Comparison of ENCODE assay signal across 11 mouse cellular contexts in genomic region chr17:32814136-32814535, GRCm38 (mm10). TPM values are rescaled to one million over a fixed set of nuclear protein-coding genes. Genes with fewer than 3 reads are reported as not detected.
"Had no signal": no experiment of that assay in that cellular context is flagged by ENCODE, and none has a peak within 500 bp of the region (broad histone marks: within the 10 kb centered on the region; RNA-seq: fewer than 3 reads in every experiment).

No protein-coding gene starts in this region.

- ATAC-seq: intestine, embryonic 15.5 days; liver, embryonic 12.5 days; lung, postnatal 0 days; midbrain, embryonic 13.5 days had no signal

- H3K4me1 ChIP-seq: intestine, embryonic 15.5 days; liver, embryonic 12.5 days had no signal

- DNase-seq: lung, postnatal 36 days; right cerebral cortex, adult 18-20 months; thymus, postnatal 4 days had no signal

- H3K9me3 ChIP-seq: intestine, embryonic 15.5 days; limb, embryonic 15.5 days; liver, embryonic 12.5 days; midbrain, embryonic 13.5 days had no signal

- H3K9ac ChIP-seq: intestine, embryonic 15.5 days; limb, embryonic 15.5 days; liver, embryonic 12.5 days; midbrain, embryonic 13.5 days had no signal

- H3K27ac ChIP-seq: intestine, embryonic 15.5 days; left cerebral cortex, adult 2 months; limb, embryonic 15.5 days; liver, embryonic 12.5 days; midbrain, embryonic 13.5 days; stomach, postnatal 0 days had no signal

- H3K27me3 ChIP-seq: intestine, embryonic 15.5 days; limb, embryonic 15.5 days; midbrain, embryonic 13.5 days had no signal

- H3K4me2 ChIP-seq: intestine, embryonic 15.5 days; limb, embryonic 15.5 days; liver, embryonic 12.5 days; midbrain, embryonic 13.5 days had no signal

- H3K4me3 ChIP-seq: intestine, embryonic 15.5 days; left cerebral cortex, adult 2 months; limb, embryonic 15.5 days; liver, embryonic 12.5 days; midbrain, embryonic 13.5 days had no signal

RNA-seq across cellular contexts. Expression of gene Zfp811, which starts 4.4 kb away (rescaled TPM):
- total RNA-seq: megakaryocyte progenitor cell, adult 5-6 weeks had no signal
